Mouse (Mus musculus) limb, embryonic 15.5 days (tissue): ENCODE measurements around the gene Col4a6. TPM values are rescaled to one million over a fixed set of nuclear protein-coding genes. Genes with fewer than 3 reads are reported as not detected.

ENCODE experiments used
- ATAC-seq: fragments of 200-750 bp; cut with Nextera tagmentation; 2 replicates; pipeline ENCODE4 v1.8.0; 2017; ENCODE audit warnings: low read depth, moderate TSS enrichment; ENCODE audit not compliant: insufficient number of reproducible peaks, low FRiP score, low TSS enrichment
- H3K27ac ChIP-seq: fragments of 300-500 bp; sonication (generic); 2 replicates; pipeline ENCODE4 v1.5.1; 2015; ENCODE audit warnings: moderate library complexity, mild to moderate bottlenecking, inconsistent platforms
- H3K27me3 ChIP-seq: fragments of 300-500 bp; sonication (generic); 2 replicates; pipeline ENCODE4 v1.6.1; 2015; ENCODE audit warnings: inconsistent platforms
- H3K36me3 ChIP-seq: fragments of 300-500 bp; sonication (generic); 2 replicates; pipeline ENCODE4 v1.6.1; 2015; ENCODE audit warnings: inconsistent platforms
- H3K4me1 ChIP-seq: fragments of 300-500 bp; sonication (generic); 2 replicates; pipeline ENCODE4 v1.6.1; 2015; ENCODE audit warnings: inconsistent platforms
- H3K4me2 ChIP-seq: fragments of 300-500 bp; sonication (generic); 2 replicates; pipeline ENCODE4 v1.6.1; 2015; ENCODE audit warnings: mild to moderate bottlenecking, inconsistent platforms
- H3K4me3 ChIP-seq: fragments of 300-500 bp; sonication (generic); 2 replicates; pipeline ENCODE4 v1.5.1; 2015; ENCODE audit warnings: mild to moderate bottlenecking, inconsistent platforms
- H3K9ac ChIP-seq: fragments of 300-500 bp; sonication (generic); 2 replicates; pipeline ENCODE4 v1.6.1; 2015; ENCODE audit warnings: inconsistent platforms
- H3K9me3 ChIP-seq: fragments of 300-500 bp; sonication (generic); 2 replicates; pipeline ENCODE4 v1.6.1; 2016; ENCODE audit warnings: inconsistent platforms
- WGBS: fragments of 180-500 bp; shearing (Covaris S2); methylation state at CpG from one replicate; pipeline ENCODE4 v1.1.7; 2015; 5-methylcytosine and 5-hydroxymethylcytosine counted together
- polyA plus RNA-seq: library from polyadenylated mRNA; unstranded; fragments of >200 nt; fragmentation: Nextera tagmentation; extraction: Ambion mirVana; gene quantifications from 2 replicates; pipeline ENCODE4 v1.2.1, GENCODE M21; 2015

The Col4a6 gene
- polyA plus RNA-seq, 1 experiment from 2014 or later: 2.2 TPM

GRCm38 (mm10) chrX:141150290-141150689 is 323.6 kb downstream of the Col4a6 start:
- ATAC-seq: 0 out of 2 replicates have a peak, but pooled peaks have one; percentile 44
- H3K9ac ChIP-seq: no peak overlapping the region
- H3K4me1 ChIP-seq: no peaks in the 10 kb centered on the region
- no peak overlapping the region for H3K4me3 ChIP-seq
- no peak overlapping the region for H3K4me2 ChIP-seq
- H3K36me3 ChIP-seq: no peaks in the 10 kb centered on the region
- H3K27ac ChIP-seq: no peak overlapping the region
- H3K9me3 ChIP-seq: no peaks in the 10 kb centered on the region
- no peaks in the 10 kb centered on the region; the same call in 1 of the 2 replicates for H3K27me3 ChIP-seq

DNA sequence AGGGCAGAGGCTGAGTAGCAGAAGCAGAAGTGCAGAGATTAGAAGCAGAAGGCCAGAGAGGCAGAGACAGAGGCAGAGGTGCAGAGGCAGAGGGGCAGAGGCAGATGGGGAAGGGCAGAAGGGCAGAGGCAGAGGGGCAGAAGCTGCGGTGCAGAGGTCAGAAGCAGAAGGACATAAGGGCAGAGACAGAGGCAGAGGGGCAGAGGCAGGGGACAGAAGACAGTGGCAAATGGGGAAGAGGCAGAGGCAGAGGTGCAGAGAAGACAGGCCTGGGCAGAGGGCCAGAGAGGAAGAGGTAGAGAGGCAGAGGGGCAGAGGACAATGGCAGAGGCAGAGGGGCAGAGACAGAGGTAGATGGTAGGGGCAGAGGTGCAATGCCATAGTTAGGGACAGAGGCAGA is 324.2 kb downstream of the Col4a6 start:
- 67% methylated on average over 1 of the region's 1 CpGs for WGBS
- H3K4me2 ChIP-seq: no peak overlapping the region
- no peak overlapping the region for H3K9ac ChIP-seq
- no peaks in the 10 kb centered on the region for H3K4me1 ChIP-seq
- no peaks in the 10 kb centered on the region; the same call in 1 of the 2 replicates for H3K27me3 ChIP-seq
- H3K36me3 ChIP-seq: no peaks in the 10 kb centered on the region
- no peak overlapping the region for H3K27ac ChIP-seq
- H3K9me3 ChIP-seq: no peaks in the 10 kb centered on the region
- no peak for ATAC-seq
- no peak overlapping the region for H3K4me3 ChIP-seq

Other genes starting within 250 kb of the Col4a6 start
- 12.0 and 14.8 TPM in 2 replicates for gene Col4a5, start 1.3 kb upstream of the Col4a6 start, polyA plus RNA-seq